Mouse (Mus musculus): ENCODE measurements around the gene Ccdc190. TPM values are rescaled to one million over a fixed set of nuclear protein-coding genes. Genes with fewer than 3 reads are reported as not detected.

The Ccdc190 gene
- not detected in 2 replicates for polyA plus RNA-seq (2015; fragmentation: Nextera tagmentation; extraction: Ambion mirVana)

DNA sequence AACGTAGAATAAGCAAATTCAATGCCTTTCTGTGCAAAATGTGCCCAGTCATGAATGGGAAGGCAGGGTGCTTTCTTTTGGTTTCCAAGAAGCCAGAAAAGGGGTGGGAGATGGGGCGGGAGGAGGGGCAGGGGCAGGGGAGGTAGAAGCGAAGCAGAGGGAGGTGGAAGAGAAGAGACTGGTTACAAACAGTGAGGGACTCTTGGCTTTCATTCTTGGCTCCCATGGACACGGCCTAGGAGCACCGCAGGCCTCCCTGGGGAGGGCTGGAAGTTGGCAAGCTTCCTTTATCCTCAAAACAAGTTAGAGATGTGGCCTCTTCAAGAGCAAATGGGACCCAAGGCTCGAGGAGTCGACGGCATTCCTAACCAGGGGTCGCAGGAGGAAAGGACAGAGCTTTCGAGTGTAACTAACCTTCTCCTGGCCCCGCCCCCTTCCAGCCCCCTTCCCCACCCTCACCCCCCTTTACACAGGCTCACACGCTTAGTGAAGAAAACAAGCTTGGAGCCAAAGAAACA is at the start of gene Ccdc190:
Gene Ccdc190 (plus strand): TSS at position 195 of the 518 bp plus-strand sequence.
- H3K4me3 ChIP-seq (ENCODE audit: low read length), result peak within 1 kb of the TSS; percentile 16
- H3K4me2 ChIP-seq (replicated peaks; ENCODE audit: low read depth, low read length), result peak within 1 kb of the TSS; percentile 35
- H3K27ac ChIP-seq (ENCODE audit: low read length), result no peak within 1 kb of the TSS
- no peaks in the 10 kb centered on the region for H3K27me3 ChIP-seq (ENCODE audit: insufficient read depth, low read length)
- no peak for ATAC-seq (ENCODE audit: low FRiP score, low TSS enrichment)
- H3K36me3 ChIP-seq (ENCODE audit: insufficient read depth, low read length), result no peaks in the 10 kb centered on the region
- 0 out of 2 replicates have a peak within 1 kb of the TSS, but pooled peaks have one; percentile 11 for H3K9ac ChIP-seq (replicated peaks; ENCODE audit: low read length)
- WGBS, result 21% methylated on average over 12 of the region's 12 CpGs
- H3K4me1 ChIP-seq (ENCODE audit: insufficient read depth, low read length), result peaks cover 7% of the 10 kb centered on the region; the same call in 1 of the 2 replicates
- H3K9me3 ChIP-seq (ENCODE audit: low read length), result no peaks in the 10 kb centered on the region

DNA sequence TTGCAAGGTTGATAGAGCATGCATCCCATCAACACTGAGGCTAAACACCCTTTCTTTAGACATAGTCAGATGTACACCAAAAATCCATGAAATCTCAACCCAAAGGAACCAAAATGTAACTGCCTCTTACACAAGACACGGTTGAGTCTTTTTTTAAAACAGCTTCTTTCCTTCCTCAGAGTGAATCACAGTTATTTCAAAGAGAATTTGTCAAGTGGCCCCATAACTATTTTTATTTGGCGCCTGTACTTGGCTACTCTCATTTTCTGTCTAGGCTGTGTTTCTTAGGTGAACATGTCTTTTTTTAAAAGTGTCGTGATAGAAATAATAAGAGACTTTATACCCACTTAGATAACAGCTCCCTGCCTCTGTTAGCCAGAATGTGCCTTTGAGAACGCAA is 49.4 kb upstream of the Ccdc190 start:
- Histone ChIP-seq H3K27ac (ENCODE audit: low read length) (no peak overlapping the region), H3K4me1 (ENCODE audit: insufficient read depth, low read length) (no peaks in the 10 kb centered on the region), H3K4me3 (ENCODE audit: low read length) (no peak overlapping the region), H3K27me3 (ENCODE audit: insufficient read depth, low read length) (no peaks in the 10 kb centered on the region), H3K9me3 (ENCODE audit: low read length) (no peaks in the 10 kb centered on the region), H3K36me3 (ENCODE audit: insufficient read depth, low read length) (no peaks in the 10 kb centered on the region), H3K9ac (replicated peaks; ENCODE audit: low read length) (no peak overlapping the region), H3K4me2 (replicated peaks; ENCODE audit: low read depth, low read length) (no peak overlapping the region)
- ATAC-seq (ENCODE audit: low FRiP score, low TSS enrichment), result no peak
- WGBS, result 83% methylated on average over 4 of the region's 4 CpGs

DNA sequence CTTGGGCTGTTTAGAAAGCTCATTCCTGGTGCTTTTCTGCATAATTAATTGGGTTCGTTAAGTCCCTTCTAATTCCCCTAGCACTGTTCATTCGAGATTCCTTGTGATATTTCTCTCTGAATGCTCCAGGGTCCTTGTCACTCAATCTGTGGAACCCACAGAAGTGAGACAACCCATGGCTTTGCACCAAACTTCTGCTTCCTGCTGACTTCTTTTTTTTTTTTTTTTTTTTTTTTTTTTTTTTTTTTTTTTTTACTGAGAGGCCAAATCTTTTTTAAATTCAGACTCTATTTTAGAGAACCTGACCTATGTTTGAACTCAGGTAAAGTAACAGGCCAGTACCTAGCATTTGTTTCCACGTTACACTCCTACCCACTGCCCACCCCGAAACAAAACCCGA is 48.3 kb upstream of the Ccdc190 start:
- ATAC-seq (ENCODE audit: low FRiP score, low TSS enrichment), result no peak
- no peaks in the 10 kb centered on the region for H3K27me3 ChIP-seq (ENCODE audit: insufficient read depth, low read length)
- H3K36me3 ChIP-seq (ENCODE audit: insufficient read depth, low read length), result no peaks in the 10 kb centered on the region
- H3K4me2 ChIP-seq (replicated peaks; ENCODE audit: low read depth, low read length), result no peak overlapping the region
- no peaks in the 10 kb centered on the region for H3K4me1 ChIP-seq (ENCODE audit: insufficient read depth, low read length)
- WGBS, result 84% methylated on average over 5 of the region's 5 CpGs
- no peaks in the 10 kb centered on the region for H3K9me3 ChIP-seq (ENCODE audit: low read length)
- no peak overlapping the region for H3K4me3 ChIP-seq (ENCODE audit: low read length)
- no peak overlapping the region for H3K27ac ChIP-seq (ENCODE audit: low read length)
- H3K9ac ChIP-seq (replicated peaks; ENCODE audit: low read length), result no peak overlapping the region

DNA sequence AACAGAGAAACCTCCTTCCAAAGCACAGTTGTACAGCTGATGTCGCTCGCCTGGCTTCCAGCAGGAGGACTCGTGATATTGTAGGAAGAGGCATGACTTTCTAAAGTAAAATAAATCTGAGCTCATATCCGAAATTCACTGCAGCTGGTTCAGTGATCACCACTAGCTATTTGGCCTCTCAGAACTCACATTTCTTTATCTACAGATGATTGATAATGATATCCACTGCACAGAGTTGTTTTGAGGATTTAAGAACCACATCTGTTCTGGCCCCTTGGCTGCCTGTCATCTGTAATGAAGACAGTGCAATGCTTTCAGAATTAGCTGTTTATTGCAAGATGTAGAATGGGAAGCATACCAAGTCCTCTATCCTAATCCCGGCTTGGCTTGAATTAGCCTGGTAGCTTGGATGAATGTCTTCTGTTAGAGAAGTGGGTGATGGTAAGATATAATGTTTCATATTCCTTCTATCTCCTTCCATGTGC is 45.3 kb upstream of the Ccdc190 start:
- no peak for ATAC-seq (ENCODE audit: low FRiP score, low TSS enrichment)
- Histone ChIP-seq H3K27ac (ENCODE audit: low read length) (no peak overlapping the region), H3K36me3 (ENCODE audit: insufficient read depth, low read length) (no peaks in the 10 kb centered on the region), H3K9me3 (ENCODE audit: low read length) (no peaks in the 10 kb centered on the region), H3K4me1 (ENCODE audit: insufficient read depth, low read length) (no peaks in the 10 kb centered on the region), H3K9ac (replicated peaks; ENCODE audit: low read length) (no peak overlapping the region), H3K4me3 (ENCODE audit: low read length) (no peak overlapping the region), H3K4me2 (replicated peaks; ENCODE audit: low read depth, low read length) (no peak overlapping the region), H3K27me3 (ENCODE audit: insufficient read depth, low read length) (no peaks in the 10 kb centered on the region)
- WGBS, result 78% methylated on average over 5 of the region's 5 CpGs

DNA sequence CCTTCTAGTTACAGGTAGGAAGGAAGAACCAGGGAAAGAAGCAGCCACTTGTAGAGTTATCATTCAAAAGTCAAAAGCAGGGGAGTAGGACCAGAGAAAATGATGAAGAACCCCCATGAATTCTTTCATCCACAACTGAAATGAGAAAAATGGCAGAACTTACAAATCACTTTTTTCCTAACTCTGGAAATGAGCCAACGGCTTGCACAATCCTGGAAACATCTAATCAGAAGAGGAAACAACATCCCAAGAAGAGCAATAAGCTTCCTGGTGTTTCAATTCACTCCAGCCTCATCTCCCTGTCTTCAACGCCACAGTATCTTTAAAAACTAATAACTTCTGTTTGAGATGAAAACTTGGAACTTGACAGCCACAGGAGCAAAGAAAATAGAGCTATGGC is 39.2 kb upstream of the Ccdc190 start:
- no peak for ATAC-seq (ENCODE audit: low FRiP score, low TSS enrichment)
- H3K36me3 ChIP-seq (ENCODE audit: insufficient read depth, low read length), result no peaks in the 10 kb centered on the region
- no peaks in the 10 kb centered on the region for H3K4me1 ChIP-seq (ENCODE audit: insufficient read depth, low read length)
- H3K4me2 ChIP-seq (replicated peaks; ENCODE audit: low read depth, low read length), result no peak overlapping the region
- no peaks in the 10 kb centered on the region for H3K27me3 ChIP-seq (ENCODE audit: insufficient read depth, low read length)
- no peak overlapping the region for H3K9ac ChIP-seq (replicated peaks; ENCODE audit: low read length)
- no peak overlapping the region for H3K4me3 ChIP-seq (ENCODE audit: low read length)
- WGBS, result 81% methylated on average over 2 of the region's 2 CpGs
- H3K27ac ChIP-seq (ENCODE audit: low read length), result no peak overlapping the region
- peaks cover 5% of the 10 kb centered on the region; the same call in 1 of the 2 replicates for H3K9me3 ChIP-seq (ENCODE audit: low read length)

DNA sequence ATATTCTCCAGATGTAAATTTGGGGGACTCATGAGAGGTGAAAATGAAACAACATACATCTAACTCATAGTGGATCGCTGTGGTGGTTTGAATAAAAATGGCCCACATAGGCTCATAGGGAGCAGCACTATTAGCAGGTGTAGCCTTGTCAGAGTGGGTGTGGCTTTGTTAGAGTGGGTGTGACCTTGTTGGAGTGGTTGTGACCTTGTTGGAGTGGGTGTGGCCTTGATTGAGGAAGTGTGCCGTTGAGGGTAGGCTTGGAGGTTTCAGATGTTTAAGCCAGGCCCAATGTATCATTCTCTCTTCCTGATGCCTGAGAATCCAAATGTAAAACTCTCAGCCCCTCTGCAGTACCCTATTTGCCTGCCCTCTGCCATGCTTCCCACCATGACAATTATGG is 34.5 kb upstream of the Ccdc190 start:
- no peak for ATAC-seq (ENCODE audit: low FRiP score, low TSS enrichment)
- no peak overlapping the region for H3K9ac ChIP-seq (replicated peaks; ENCODE audit: low read length)
- H3K27me3 ChIP-seq (ENCODE audit: insufficient read depth, low read length), result no peaks in the 10 kb centered on the region
- 85% methylated on average over 2 of the region's 2 CpGs for WGBS
- H3K36me3 ChIP-seq (ENCODE audit: insufficient read depth, low read length), result no peaks in the 10 kb centered on the region
- no peak overlapping the region for H3K27ac ChIP-seq (ENCODE audit: low read length)
- no peaks in the 10 kb centered on the region for H3K4me1 ChIP-seq (ENCODE audit: insufficient read depth, low read length)
- H3K9me3 ChIP-seq (ENCODE audit: low read length), result peaks cover 5% of the 10 kb centered on the region; the same call in 1 of the 2 replicates
- H3K4me3 ChIP-seq (ENCODE audit: low read length), result no peak overlapping the region
- H3K4me2 ChIP-seq (replicated peaks; ENCODE audit: low read depth, low read length), result no peak overlapping the region

DNA sequence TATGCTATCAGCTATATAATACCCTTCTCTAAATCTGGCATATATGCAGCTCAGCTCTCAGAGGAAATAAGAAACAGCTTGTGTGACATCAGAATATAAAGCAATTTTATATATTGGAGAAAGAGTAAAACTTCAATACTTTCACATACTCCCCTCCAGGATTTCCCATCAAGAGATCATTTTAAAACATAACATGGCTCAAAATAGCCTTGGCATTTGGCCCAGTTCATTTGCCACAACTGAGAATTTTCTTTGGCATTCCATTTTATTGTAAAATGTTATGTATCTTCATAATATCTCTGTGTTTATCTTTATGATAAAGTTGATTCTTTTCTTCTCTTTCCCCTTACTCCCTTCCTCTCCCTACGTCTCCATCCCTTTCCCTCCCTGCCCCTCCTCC is 32.8 kb upstream of the Ccdc190 start:
- Histone ChIP-seq H3K36me3 (ENCODE audit: insufficient read depth, low read length) (no peaks in the 10 kb centered on the region), H3K4me3 (ENCODE audit: low read length) (no peak overlapping the region), H3K4me2 (replicated peaks; ENCODE audit: low read depth, low read length) (no peak overlapping the region), H3K9me3 (ENCODE audit: low read length) (peaks cover 2% of the 10 kb centered on the region; the same call in 1 of the 2 replicates), H3K9ac (replicated peaks; ENCODE audit: low read length) (no peak overlapping the region), H3K27me3 (ENCODE audit: insufficient read depth, low read length) (no peaks in the 10 kb centered on the region), H3K27ac (ENCODE audit: low read length) (no peak overlapping the region), H3K4me1 (ENCODE audit: insufficient read depth, low read length) (no peaks in the 10 kb centered on the region)
- WGBS, result 74% methylated on average over 1 of the region's 1 CpGs
- no peak for ATAC-seq (ENCODE audit: low FRiP score, low TSS enrichment)

DNA sequence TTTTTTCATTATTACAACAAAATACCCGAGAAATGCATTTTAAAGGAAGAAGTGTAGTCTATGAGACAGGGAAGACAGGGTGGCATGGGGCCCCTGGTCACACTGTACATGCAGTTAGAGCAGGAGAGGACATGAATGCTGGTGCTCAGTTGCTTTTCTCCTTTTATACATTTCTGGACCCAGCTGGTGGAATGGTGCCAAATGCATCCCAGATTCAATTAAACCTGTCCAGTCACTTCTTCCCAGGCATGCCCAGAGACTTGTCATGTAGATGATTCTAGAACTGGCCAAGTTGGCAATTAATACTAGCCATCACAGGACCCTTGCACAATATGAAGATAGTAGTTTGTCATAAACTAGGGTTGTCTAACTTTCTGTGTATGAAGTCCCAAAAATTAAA is 30.5 kb upstream of the Ccdc190 start:
- H3K36me3 ChIP-seq (ENCODE audit: insufficient read depth, low read length), result no peaks in the 10 kb centered on the region
- H3K4me2 ChIP-seq (replicated peaks; ENCODE audit: low read depth, low read length), result no peak overlapping the region
- ATAC-seq (ENCODE audit: low FRiP score, low TSS enrichment), result no peak

DNA sequence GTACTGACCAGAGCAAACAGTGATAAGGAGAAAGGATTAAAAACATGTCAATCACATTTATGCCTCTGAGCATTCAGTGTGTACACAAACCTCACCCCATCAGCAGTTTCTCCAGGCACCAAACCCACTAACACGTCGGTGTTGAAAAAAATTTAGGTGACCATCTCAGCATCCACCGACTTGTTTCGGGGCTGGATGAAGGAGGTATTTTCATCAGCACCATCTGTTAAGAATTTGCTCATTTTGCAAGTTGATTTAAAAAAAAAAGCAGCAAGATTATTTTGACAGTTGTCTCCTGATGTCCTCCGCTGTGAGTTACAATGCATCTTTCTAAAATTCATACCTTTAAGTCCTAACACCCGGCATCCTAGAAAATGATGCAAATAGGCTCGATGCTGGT is 29.8 kb upstream of the Ccdc190 start:
- no peaks in the 10 kb centered on the region for H3K4me1 ChIP-seq (ENCODE audit: insufficient read depth, low read length)
- H3K4me2 ChIP-seq (replicated peaks; ENCODE audit: low read depth, low read length), result no peak overlapping the region
- no peaks in the 10 kb centered on the region for H3K27me3 ChIP-seq (ENCODE audit: insufficient read depth, low read length)
- no peak overlapping the region for H3K4me3 ChIP-seq (ENCODE audit: low read length)
- 77% methylated on average over 7 of the region's 7 CpGs for WGBS
- no peaks in the 10 kb centered on the region for H3K36me3 ChIP-seq (ENCODE audit: insufficient read depth, low read length)
- no peak overlapping the region for H3K27ac ChIP-seq (ENCODE audit: low read length)
- H3K9ac ChIP-seq (replicated peaks; ENCODE audit: low read length), result no peak overlapping the region
- H3K9me3 ChIP-seq (ENCODE audit: low read length), result no peaks in the 10 kb centered on the region
- no peak for ATAC-seq (ENCODE audit: low FRiP score, low TSS enrichment)

More for the DNA sequence above, 30.5 kb upstream of the Ccdc190 start:
- Histone ChIP-seq H3K4me1 (ENCODE audit: insufficient read depth, low read length) (no peaks in the 10 kb centered on the region), H3K9ac (replicated peaks; ENCODE audit: low read length) (no peak overlapping the region), H3K27me3 (ENCODE audit: insufficient read depth, low read length) (no peaks in the 10 kb centered on the region), H3K27ac (ENCODE audit: low read length) (no peak overlapping the region), H3K4me3 (ENCODE audit: low read length) (no peak overlapping the region), H3K9me3 (ENCODE audit: low read length) (no peaks in the 10 kb centered on the region)
- 64% methylated on average over 1 of the region's 1 CpGs for WGBS

DNA sequence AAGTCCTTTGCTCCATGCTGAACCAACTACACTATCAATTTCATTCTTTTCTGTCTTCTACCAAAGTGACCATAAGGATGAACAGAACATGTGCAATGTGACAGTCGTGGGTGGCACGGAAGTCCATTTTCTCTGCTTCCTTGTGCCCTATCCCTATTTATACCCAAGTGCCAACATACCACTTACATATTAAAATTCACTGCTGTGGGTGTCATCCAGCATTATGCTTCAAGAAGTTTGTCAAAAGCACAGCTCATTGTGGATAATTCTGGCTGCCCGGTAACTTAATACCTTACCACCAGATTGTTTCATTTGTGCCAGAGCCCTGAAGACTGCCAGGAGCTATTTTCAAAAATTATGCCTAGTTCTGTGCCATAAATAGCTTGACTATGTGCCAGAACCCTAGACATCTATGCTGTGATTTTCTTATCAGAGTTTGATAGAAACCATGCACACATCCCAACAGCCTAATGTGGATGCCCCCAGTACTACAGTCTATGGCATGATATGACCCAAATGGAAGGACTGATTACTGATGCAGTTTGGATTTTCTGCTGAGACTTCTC is 27.6 kb upstream of the Ccdc190 start:
- WGBS, result 88% methylated on average over 3 of the region's 3 CpGs
- no peak overlapping the region for H3K4me3 ChIP-seq (ENCODE audit: low read length)
- H3K4me1 ChIP-seq (ENCODE audit: insufficient read depth, low read length), result no peaks in the 10 kb centered on the region
- H3K27me3 ChIP-seq (ENCODE audit: insufficient read depth, low read length), result no peaks in the 10 kb centered on the region
- ATAC-seq (ENCODE audit: low FRiP score, low TSS enrichment), result no peak
- no peak overlapping the region for H3K4me2 ChIP-seq (replicated peaks; ENCODE audit: low read depth, low read length)
- no peaks in the 10 kb centered on the region for H3K9me3 ChIP-seq (ENCODE audit: low read length)
- no peak overlapping the region for H3K9ac ChIP-seq (replicated peaks; ENCODE audit: low read length)
- H3K36me3 ChIP-seq (ENCODE audit: insufficient read depth, low read length), result no peaks in the 10 kb centered on the region
- no peak overlapping the region for H3K27ac ChIP-seq (ENCODE audit: low read length)

All from kidney, embryonic 16.5 days (tissue).